Mouse (Mus musculus): Measurements from ENCODE around the gene Cd300lf. TPM values are rescaled to one million over a fixed set of nuclear protein-coding genes. Genes with fewer than 3 reads are reported as not detected.

Cd300lf gene
- total RNA-seq (2021), result under 1 TPM; 0.31 to 0.52 TPM

DNA sequence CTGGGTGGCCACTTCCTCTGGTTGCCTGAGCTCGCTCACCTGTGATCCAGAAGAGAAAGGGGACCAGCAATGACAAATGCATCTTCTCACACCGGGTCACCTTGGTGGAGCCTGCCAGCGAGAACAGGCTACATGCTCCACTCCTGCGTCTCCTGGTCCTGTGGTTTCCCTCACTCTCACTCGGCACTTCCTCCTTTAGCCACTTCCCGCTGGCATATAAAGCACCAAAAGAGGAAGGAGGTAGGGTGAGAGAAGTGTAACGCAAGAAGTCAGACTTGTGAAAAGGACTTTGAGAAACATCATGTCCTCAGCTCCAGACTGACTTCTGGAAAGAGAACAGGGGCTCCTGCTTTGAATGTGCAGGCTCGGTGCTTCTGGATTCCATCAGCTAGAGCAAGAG, at the start of gene Cd300lf:
Gene Cd300lf (minus strand): TSS at position 193 of the 400 bp plus-strand sequence.
- DNase-seq, result no peak

DNA sequence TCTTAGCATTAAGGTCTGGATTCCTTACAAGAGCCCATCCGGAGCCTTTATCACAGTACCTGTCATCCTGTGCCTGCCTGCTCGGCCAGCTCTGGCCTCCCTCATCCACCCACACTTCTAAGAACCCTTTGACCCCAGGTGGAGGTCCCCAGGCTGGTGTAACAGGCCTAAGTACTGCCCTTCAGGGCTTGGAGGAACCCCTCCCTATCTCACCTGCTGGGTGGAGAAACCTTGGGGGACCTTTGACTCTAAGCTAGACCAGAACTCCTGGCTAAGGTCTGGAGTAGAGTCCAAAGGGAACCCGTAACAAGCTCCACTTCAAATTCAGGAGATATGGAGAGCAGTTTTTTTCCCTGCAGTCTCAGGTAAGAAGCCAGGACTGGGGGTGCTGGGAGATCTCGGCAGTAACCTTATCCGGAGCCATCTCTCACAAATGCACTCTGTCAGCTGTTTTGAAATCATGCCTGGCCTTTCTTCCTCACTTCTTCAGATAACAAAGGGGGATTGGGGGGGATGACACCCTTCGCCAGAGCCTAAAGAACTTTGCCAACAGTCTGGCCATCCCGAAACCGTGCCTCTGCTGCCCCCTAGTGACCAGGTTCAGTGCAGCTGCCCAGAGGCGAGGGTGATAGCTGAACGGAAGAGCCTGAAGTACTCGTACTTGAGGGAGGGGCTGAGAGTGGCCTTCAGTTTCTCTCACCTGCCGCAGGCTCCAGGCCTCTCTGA, 48.3 kb upstream of the Cd300lf start:
- DNase-seq, result peak; percentile 92

DNA sequence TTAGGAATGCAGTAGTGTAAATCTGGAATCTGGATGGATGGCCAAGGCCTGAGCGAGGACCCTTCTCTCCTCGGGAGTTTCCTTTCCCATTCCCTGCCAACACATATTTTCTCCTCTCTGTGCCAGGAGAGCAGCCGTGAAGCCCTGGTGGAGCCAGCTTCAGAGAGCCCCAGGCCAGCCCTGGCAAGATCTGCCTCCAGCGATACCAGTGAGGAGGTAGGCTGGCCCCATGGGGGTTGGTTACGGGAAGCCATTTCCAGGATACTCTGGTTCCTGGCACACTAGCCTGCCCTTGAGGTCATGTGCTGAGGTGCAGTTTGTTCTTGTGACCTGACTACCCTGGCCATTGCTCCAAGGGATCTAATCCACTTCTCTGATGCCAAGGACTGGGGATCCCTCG, 46.1 kb upstream of the Cd300lf start:
- DNase-seq, result no peak

DNA sequence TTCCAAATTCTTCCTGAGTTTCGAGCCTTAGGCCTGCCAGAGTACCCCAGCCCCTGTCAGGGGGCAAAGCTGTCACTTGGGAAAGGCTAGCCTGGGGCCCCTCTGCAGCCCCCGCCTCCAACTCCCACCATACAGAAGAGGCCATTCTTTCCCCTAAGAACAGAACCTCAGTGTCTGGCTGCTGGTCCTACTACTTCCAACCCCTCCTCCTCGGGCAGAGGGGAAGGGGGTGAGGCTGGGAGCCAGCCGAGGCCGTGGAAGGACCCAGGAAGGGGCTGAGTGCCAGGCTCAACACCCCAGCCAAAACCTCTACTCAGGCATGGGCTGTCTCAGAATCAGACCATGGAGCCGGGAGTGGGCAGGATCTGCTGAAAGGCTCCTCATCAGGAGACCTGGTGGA, 45.4 kb upstream of the Cd300lf start:
- DNase-seq, result no peak

DNA sequence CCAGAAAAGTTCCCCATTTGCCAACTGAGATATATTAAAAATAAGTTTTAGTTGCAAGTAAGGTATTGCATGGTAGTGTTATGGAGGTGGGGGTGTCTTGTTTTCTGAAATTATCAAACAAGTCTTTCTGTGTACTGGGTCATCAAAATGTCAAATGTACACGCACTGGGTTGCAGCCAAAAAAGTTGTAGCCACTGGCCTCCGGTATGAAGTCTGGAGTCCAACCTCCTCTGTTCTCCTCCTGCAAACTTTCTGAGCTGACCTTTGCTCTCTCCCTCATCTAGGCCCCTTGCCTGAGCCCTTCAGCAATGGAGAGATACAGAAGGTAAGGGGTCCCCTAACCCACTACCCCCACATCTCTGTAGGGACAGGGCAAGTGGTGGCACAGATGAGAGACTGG, 45.0 kb upstream of the Cd300lf start:
- no peak for DNase-seq

DNA sequence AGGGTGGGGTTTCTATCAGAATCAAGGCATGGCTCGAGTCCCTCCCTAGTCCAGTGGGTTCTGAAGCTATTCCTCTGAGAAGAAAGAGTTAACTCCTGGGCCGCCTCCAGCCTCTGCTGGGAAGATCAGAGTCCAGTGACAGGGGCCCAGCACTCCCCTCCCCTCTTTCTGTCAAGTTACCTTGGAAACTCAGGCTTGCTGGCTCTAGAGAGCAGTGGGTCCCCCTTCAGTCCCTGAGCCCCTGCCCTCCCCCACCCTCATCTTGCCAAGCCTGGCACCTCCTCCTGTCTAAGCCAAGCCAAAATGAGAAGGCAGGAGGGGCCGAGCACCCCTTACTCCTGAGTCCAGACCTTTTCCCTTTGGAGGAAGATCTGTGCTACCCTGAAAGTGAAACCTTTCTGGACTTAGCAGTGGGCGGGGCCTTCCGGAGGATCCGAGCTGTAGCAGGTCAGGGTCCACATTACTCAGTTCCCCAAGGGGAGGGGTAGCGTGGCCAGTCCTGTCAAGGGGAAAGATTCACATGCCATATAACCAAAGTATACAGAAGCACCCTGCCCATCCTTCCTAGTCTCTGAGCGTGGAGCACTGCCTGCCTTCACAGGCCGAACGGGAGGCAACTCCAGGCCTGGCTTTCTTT, 43.9 kb upstream of the Cd300lf start:
- DNase-seq, result no peak

DNA sequence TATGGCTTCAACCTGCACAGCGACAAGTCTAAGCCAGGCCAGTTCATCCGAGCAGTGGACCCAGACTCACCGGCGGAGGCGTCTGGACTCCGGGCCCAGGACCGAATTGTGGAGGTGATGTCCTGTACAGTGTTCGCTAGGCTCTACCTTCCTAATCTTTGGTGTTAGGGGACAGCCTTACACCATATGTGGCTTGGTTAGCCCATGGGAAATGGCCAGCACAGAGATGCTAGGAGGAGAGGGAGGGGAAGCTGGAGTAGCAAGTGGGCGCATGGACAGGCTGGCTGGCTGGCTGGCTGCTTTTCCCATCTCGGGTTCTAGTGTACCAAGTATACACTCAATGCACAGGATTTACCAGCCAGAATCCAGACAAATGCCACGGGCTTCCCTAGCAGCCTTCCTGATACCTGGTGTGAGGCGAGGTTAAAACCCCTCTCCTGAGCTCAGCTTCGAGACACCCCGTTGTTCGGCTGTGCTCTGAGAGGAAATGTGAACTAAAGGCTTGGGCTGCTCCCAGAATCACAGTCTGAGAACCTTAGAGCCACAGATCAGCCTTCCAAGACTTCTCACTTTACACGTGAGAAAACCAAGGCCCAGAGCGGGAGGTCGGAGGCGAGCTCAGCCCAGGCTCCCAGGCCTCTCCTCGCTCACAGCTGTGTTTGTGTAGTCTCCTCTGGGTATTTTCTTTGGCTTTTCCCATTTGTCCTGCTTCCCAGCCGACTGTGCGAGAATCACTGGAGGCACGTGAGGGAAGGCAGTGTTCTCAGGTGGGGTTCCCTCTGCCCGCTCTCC, 42.8 kb upstream of the Cd300lf start:
- no peak for DNase-seq

DNA sequence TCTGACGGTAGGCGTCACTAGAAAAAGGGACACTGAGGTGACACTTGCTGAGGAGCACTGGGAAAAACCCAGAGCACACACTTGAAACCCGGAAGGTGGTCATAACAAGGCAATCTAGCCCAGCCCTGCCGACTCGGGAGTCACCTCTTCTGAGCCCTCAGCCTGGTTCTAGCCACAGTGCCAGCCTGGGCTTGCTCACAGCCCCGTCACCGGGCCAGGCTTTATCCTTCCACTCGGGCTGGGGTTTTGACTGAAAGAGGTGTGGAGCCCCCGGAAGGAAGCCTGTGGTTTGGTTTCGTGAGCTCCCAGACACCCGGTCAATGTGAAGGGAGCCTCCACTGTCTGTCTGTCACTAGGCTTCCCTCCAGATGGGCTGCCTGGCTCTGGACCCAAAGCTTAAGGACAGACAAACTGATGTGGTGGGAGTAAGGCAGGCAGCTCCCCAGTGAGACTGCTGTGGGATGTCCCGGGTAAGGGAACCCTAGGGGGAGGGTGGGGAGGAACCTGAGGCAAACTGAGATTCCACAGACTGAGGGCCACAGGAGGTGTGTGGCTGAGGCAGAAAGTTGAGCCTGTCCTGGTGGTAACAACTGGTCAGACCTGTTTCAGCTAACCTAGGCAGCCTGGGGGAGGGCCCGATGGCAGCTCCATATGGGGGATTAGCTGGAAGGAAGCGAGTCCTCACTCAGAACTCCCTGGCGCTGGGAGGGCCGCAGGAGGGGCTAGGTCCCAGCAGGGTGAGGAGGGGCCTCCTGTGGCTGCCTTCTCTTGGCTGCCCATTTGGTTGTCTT, 40.0 kb upstream of the Cd300lf start:
- DNase-seq, result no peak

DNA sequence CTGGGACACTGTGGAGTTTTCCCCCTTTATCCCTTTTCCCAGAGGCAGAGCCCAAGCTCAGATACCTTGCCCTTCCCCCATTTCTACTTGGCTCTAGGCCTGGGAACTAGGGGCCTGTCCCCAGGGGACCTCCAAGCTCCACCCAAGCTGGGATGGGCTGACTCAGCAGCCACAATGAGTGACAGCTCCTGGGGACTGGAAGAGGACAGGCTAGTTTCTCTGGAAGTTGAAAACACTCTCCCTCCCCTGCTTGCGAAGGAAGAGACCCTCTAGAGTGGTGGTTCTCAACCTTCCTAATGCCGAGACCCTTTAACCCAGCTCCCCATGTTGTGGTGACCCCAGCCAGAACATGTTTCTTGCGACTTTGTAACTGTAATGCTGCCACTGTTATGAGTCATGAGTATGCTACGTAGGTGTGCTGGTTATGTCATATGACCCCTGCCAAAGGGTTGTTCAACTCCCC, 39.1 kb upstream of the Cd300lf start:
- DNase-seq, result peak; percentile 79

DNA sequence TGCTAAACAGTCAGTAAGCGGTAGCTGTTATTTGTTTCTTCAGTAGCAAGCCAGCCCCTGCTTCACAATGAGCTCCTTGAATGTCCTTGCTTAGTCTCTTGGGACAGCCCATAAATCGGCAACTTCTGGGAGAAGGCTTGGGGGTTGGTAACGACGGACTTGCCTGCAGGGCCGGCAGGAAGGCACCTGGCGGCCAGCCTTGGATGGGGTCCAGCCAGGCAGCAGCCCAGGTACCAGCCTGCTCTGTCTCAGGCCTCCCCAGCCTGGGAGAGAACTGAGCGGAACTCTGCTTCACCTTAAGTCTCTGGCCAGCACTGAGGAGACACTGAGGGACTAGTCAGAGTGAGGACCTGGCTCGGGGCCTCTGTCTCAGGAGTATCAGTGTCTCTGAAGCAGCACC, 37.3 kb upstream of the Cd300lf start:
- no peak for DNase-seq

DNA sequence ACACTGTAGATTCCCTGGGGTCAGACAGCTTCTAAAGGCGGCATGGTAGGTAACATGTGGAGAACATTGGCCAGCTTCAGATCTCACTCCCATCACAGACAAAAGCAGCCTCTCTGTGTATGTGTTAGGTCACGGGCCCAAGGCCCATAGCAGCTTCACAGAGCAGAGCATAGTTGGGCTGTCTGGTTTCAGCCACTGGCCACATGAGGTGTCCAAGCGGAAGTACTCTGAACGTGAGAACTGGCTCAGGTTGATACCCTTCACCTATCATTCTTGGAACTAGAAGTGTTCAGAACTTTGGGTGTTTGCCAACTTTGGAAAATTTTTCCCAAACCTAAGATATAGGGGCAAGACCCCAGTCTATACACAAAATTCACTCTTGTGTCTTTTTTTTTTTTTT, 35.6 kb upstream of the Cd300lf start:
- no peak for DNase-seq

DNA sequence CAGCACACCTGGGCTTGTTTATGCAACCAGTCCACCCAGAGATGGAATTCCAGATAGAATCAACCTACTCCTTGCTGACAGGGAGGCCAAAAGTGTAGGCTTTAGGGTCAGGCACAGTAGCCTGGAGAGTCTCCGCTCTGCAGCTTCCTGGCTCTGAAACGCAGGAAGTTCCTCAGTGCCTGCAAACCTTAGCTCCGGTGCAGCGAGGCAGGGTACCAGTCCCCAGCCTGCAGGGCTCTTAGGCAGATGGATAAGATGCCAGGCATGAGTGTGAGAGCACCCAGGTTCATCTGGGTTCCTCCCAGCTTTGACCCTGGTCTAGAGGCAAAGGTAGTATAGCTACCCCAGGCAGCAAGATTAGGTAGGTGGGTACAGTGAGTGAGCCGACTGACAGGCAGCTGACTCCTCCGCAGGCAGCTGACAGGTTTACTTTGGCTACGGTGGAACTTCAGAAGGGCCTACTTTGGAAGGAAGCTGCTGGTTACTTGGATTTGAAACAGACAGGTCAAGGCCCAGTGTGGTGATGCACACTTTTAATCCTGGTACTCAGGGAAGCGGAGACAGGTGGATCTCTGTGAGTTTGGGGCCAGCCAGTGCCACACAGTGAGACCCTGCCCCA, 33.9 kb upstream of the Cd300lf start:
- DNase-seq, result no peak

DNA sequence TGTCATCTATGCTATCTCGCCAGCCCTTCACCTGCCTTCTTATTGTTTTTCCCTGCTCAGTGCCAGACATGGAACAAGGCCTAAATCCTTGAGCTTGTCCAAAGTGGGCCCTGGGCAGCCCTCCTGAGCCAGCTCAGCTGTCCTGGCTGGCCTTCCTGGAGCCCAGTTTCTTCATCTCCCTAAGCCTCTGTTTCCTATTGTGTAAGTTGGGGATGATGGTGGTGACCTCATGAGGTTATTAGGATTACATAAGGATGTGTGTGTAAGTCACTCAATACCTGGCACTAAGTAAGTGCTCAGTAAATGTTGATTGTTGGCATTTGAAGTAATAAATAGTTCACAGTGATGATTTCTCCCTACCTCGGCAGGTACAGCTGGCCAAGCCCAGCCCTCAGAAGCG, 33.0 kb upstream of the Cd300lf start:
- no peak for DNase-seq

DNA sequence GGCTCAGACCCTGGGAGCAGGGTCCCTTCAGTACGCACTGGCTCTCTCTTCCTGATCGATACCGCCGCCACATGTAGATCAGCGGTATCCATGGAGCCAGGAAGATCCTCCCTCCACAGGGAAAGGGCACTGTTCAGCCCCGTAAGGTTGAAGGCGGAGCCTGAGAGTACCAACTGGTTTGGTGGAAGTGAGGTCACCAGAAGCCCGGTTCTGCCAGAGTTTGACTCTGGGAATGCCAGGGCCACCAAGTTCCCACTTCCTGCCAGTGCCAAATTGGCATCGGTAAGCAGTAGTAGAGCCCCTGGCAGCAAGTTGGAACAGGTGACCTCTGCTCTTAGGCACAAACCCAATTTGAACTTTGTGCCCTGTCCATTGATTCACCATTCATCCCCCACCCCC, 31.2 kb upstream of the Cd300lf start:
- no peak for DNase-seq

DNA sequence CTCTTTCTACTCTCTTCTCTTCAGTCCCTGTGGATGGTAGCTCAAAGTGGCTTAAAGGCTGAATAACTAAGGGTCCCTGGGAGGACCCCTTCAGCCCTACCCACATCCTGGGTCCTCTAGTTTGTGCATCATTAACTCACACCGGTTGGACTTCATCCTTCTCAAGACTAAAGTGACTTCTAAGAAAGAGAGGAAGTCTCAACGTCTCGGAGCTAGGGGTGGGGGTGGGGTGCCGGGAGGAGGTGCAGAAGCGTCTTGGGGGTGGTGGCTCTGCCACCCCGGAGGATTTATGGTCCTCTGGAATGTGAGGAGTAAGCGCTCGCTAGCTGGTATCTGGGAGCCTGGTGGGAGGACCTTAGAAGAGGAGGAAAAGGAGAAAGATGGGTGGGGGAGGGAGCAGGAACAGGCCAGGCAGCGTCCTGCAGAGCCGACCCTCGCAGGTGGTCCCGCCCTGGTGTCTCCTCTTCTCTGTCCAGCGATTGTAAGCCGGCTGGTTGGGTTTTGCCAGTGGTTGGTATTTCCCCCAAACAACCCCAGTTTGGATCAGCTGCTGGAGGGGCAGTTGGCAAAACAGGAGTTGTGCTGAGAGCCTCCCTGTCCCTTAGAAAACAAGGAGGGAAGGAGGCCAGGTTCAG, 30.7 kb upstream of the Cd300lf start:
- no peak for DNase-seq

DNA sequence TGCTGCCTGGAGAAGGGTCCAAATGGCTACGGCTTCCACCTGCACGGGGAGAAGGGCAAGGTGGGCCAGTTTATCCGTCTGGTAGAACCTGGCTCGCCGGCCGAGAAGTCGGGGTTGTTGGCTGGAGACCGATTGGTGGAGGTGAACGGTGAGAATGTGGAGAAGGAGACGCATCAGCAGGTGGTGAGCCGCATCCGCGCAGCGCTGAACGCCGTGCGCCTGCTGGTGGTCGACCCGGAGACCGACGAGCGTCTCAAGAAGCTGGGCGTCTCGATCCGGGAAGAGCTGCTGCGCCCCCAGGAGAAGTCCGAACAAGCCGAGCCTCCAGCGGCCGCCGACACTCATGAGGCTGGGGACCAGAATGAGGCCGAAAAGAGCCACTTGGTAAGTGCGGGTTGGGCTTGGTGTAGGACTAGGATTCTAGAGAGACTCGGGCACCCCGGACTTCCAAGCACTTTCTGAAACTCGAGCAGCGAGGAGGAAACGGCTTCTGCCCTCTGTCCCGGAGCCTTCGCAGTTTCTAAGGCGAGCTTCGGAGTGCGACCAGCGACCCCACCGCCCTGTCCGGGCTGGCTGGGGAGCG, 29.9 kb upstream of the Cd300lf start:
- peak; percentile 45 for DNase-seq

DNA sequence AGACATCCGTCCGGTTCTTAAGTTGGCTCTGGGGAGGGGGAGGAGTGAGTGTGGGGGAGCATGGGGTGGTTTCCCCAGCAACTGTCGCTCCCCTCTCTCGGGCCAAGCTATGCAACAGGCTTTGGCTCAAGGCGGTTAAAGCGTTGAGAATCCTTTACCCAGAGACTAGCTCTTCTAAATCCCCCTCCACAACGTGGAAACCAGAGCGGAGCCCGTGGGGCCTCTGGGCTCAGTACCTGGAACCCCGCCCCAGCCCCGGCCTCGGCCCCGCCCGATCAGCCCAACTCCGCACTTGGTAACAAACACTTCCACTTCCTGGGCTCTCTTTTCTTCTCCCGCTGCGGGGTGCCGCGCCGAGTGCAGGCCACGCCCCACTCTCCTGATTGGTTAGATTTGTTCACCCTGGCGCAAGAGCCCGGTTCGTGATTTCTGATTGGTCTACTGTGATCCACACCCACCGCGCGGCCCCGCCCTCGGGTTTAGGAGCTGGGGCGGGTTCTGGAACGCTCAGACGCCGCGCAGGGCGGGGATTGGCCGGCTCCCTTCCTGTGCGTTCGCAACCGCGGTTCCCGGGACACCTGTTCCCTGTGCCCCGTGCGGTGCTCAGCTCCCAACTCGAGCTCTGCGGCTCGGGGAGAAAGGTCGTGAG, 29.2 kb upstream of the Cd300lf start, which contains the start of gene Slc9a3r1:
Gene Slc9a3r1 (plus strand): TSS at position 510 of the 649 bp plus-strand sequence.
- peak; percentile 98 for DNase-seq

DNA sequence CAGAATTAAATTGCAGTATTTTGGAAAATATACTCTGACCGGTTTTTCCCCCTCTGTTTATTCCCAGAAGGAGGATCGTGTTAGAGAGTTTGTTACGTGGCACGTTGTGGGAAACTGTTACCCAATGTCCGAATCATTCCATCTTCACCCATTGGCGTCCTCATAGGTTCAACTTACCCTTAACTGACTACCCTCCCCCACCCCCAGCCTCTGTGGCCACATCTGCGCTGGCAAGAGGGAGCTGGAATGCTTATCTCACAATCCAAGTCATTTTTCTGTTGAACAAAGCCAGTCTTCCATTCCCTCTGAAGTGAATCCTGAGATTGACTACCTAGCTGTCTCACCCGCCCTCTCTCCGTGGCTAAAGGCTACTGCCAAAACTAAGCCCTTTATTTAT, 28.4 kb upstream of the Cd300lf start:
- DNase-seq, result no peak

DNA sequence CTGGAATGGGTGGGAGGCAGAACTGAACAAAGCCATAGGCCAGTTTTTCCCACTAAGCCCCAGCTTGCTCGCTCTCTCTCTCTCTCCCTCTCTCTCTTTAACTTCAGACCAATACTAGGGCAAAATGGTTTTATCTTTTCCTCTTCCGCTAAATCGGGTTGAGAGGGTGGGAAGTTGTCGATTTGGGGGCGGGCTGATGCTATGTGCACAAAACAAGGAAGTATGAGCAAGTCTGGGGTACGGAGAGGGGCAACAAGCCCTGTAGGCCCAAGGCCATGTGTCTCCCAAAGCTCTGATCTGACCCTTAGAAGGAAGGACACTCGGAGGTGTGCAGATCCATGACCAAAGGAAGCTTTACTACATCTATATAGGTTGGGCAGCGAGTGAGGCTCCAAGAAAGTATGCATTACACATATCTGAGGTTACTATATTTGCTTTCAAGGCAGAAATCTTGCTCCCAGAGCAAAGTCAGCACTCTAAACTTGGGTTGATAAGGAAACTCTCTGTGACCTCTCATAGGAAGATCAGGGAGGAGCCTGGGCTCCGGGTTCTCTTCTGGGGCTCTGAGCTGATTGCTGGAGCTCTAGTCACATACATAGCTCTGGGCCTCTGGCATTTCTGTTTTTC, 27.9 kb upstream of the Cd300lf start:
- no peak for DNase-seq
